Mouse (Mus musculus): ENCODE measurements around the gene Gins1.
"Not testable (repeated sequence)": the region's sequence is repeated elsewhere in the genome, so short reads cannot be mapped to it uniquely, and the experiment has no call there.

Gins1 gene

GRCm38 (mm10) chr2:150904936-150905450 lies at the start of gene Gins1:
Gene Gins1 (plus strand): TSS chr2:150905400.
- in situ Hi-C loops (cut with MseI, MboI): no loop called here

GRCm38 (mm10) chr2:150858724-150859487 lies 46.3 kb upstream of the Gins1 start:
- in situ Hi-C loops (cut with MseI, MboI): no loop called here

GRCm38 (mm10) chr2:150859709-150860470 lies 45.3 kb upstream of the Gins1 start:
- in situ Hi-C loops (cut with MseI, MboI): no loop called here

- in situ Hi-C loops (cut with MseI, MboI): no loop called here
Observed at GRCm38 (mm10) chr2:150861128-150861527, 44.1 kb upstream of the Gins1 start.

- in situ Hi-C loops (cut with MseI, MboI): no loop called here
Observed at GRCm38 (mm10) chr2:150867021-150867420, 38.2 kb upstream of the Gins1 start.

- in situ Hi-C loops (cut with MseI, MboI): no loop called here
Observed at GRCm38 (mm10) chr2:150869446-150869845, 35.8 kb upstream of the Gins1 start.

GRCm38 (mm10) chr2:150874508-150874907 lies 30.7 kb upstream of the Gins1 start:
- in situ Hi-C loops (cut with MseI, MboI): no loop called here

- in situ Hi-C loops (cut with MseI, MboI): no loop called here
Observed at GRCm38 (mm10) chr2:150875226-150875625, 30.0 kb upstream of the Gins1 start.

- in situ Hi-C loops (cut with MseI, MboI): no loop called here
Observed at GRCm38 (mm10) chr2:150877561-150877960, 27.6 kb upstream of the Gins1 start.

- in situ Hi-C loops (cut with MseI, MboI): no loop called here
Observed at GRCm38 (mm10) chr2:150884075-150884778, 21.0 kb upstream of the Gins1 start.

GRCm38 (mm10) chr2:150884779-150885110 lies 20.5 kb upstream of the Gins1 start:
- in situ Hi-C loops (cut with MseI, MboI): no loop called here

- in situ Hi-C loops (cut with MseI, MboI): no loop called here
Observed at GRCm38 (mm10) chr2:150885814-150886213, 19.4 kb upstream of the Gins1 start.

- in situ Hi-C loops (cut with MseI, MboI): no loop called here
Observed at GRCm38 (mm10) chr2:150886315-150886714, 18.9 kb upstream of the Gins1 start.

GRCm38 (mm10) chr2:150887370-150887769 lies 17.8 kb upstream of the Gins1 start:
- in situ Hi-C loops (cut with MseI, MboI): no loop called here

GRCm38 (mm10) chr2:150894617-150895267 lies 10.5 kb upstream of the Gins1 start:
- in situ Hi-C loops (cut with MseI, MboI): no loop called here

- in situ Hi-C loops (cut with MseI, MboI): no loop called here
Observed at GRCm38 (mm10) chr2:150895691-150896252, 9.4 kb upstream of the Gins1 start.

GRCm38 (mm10) chr2:150900341-150900740 lies 4.9 kb upstream of the Gins1 start:
- in situ Hi-C loops (cut with MseI, MboI): no loop called here

GRCm38 (mm10) chr2:150902347-150902746 lies 2.9 kb upstream of the Gins1 start:
- in situ Hi-C loops (cut with MseI, MboI): no loop called here

GRCm38 (mm10) chr2:150904272-150904935 lies 796 bp upstream of the Gins1 start, which contains the start of gene Abhd12:
Gene Abhd12 (minus strand): TSS chr2:150904741.
- in situ Hi-C loops (cut with MseI, MboI): no loop called here

GRCm38 (mm10) chr2:150908881-150909280 lies 3.7 kb downstream of the Gins1 start:
- in situ Hi-C loops (cut with MseI, MboI): not testable (repeated sequence)
